Mouse (Mus musculus): Measurements from ENCODE around the gene Fmo2. TPM values are rescaled to one million over a fixed set of nuclear protein-coding genes. Genes with fewer than 3 reads are reported as not detected.

The Fmo2 gene
- polyA plus RNA-seq, 1 experiment from 2014 or later: not detected

GRCm38 (mm10) chr1:162932386-162932785 lies 33.9 kb upstream of the Fmo2 start:
- WGBS: 90% methylated on average over 4 of the region's 4 CpGs
- Histone ChIP-seq H3K27ac (ENCODE audit: low read length) (no peak overlapping the region), H3K9me3 (ENCODE audit: control insufficient read depth, low read length) (no peaks in the 10 kb centered on the region), H3K36me3 (ENCODE audit: control insufficient read depth, insufficient read depth) (no peaks in the 10 kb centered on the region), H3K9ac (replicated peaks; ENCODE audit: low read depth, low read length) (no peak overlapping the region), H3K4me1 (replicated peaks; ENCODE audit: control insufficient read depth, insufficient read depth, low read length) (no peaks in the 10 kb centered on the region), H3K27me3 (replicated peaks; ENCODE audit: control insufficient read depth, insufficient read depth, low read length) (no peaks in the 10 kb centered on the region), H3K4me3 (replicated peaks; ENCODE audit: low read length) (no peak overlapping the region), H3K4me2 (ENCODE audit: low read length) (no peak overlapping the region)
- ATAC-seq: no peak

GRCm38 (mm10) chr1:162931880-162932279 lies 33.4 kb upstream of the Fmo2 start:
- Histone ChIP-seq H3K4me3 (replicated peaks; ENCODE audit: low read length) (no peak overlapping the region), H3K4me2 (ENCODE audit: low read length) (no peak overlapping the region), H3K4me1 (replicated peaks; ENCODE audit: control insufficient read depth, insufficient read depth, low read length) (no peaks in the 10 kb centered on the region), H3K9me3 (ENCODE audit: control insufficient read depth, low read length) (no peaks in the 10 kb centered on the region), H3K36me3 (ENCODE audit: control insufficient read depth, insufficient read depth) (no peaks in the 10 kb centered on the region), H3K27ac (ENCODE audit: low read length) (no peak overlapping the region), H3K9ac (replicated peaks; ENCODE audit: low read depth, low read length) (no peak overlapping the region), H3K27me3 (replicated peaks; ENCODE audit: control insufficient read depth, insufficient read depth, low read length) (no peaks in the 10 kb centered on the region)
- ATAC-seq: no peak
- 84% methylated on average over 5 of the region's 5 CpGs for WGBS

GRCm38 (mm10) chr1:162931310-162931875 lies 32.9 kb upstream of the Fmo2 start:
- Histone ChIP-seq H3K4me2 (ENCODE audit: low read length) (no peak overlapping the region), H3K27ac (ENCODE audit: low read length) (no peak overlapping the region), H3K36me3 (ENCODE audit: control insufficient read depth, insufficient read depth) (no peaks in the 10 kb centered on the region), H3K9me3 (ENCODE audit: control insufficient read depth, low read length) (no peaks in the 10 kb centered on the region), H3K4me3 (replicated peaks; ENCODE audit: low read length) (no peak overlapping the region), H3K9ac (replicated peaks; ENCODE audit: low read depth, low read length) (no peak overlapping the region), H3K4me1 (replicated peaks; ENCODE audit: control insufficient read depth, insufficient read depth, low read length) (no peaks in the 10 kb centered on the region), H3K27me3 (replicated peaks; ENCODE audit: control insufficient read depth, insufficient read depth, low read length) (no peaks in the 10 kb centered on the region)
- WGBS: 86% methylated on average over 4 of the region's 4 CpGs
- ATAC-seq: no peak

- ATAC-seq: no peak
- 66% methylated on average over 2 of the region's 2 CpGs for WGBS
- H3K9me3 ChIP-seq (ENCODE audit: control insufficient read depth, low read length): no peaks in the 10 kb centered on the region
Observed at GRCm38 (mm10) chr1:162930631-162931030, 32.1 kb upstream of the Fmo2 start.

GRCm38 (mm10) chr1:162929146-162929545 lies 30.6 kb upstream of the Fmo2 start:
- Histone ChIP-seq H3K9ac (replicated peaks; ENCODE audit: low read depth, low read length) (no peak overlapping the region), H3K27ac (ENCODE audit: low read length) (no peak overlapping the region), H3K27me3 (replicated peaks; ENCODE audit: control insufficient read depth, insufficient read depth, low read length) (no peaks in the 10 kb centered on the region), H3K4me2 (ENCODE audit: low read length) (no peak overlapping the region), H3K4me3 (replicated peaks; ENCODE audit: low read length) (no peak overlapping the region), H3K4me1 (replicated peaks; ENCODE audit: control insufficient read depth, insufficient read depth, low read length) (no peaks in the 10 kb centered on the region), H3K36me3 (ENCODE audit: control insufficient read depth, insufficient read depth) (no peaks in the 10 kb centered on the region), H3K9me3 (ENCODE audit: control insufficient read depth, low read length) (no peaks in the 10 kb centered on the region)
- ATAC-seq: no peak
- WGBS: 88% methylated on average over 3 of the region's 3 CpGs

More at GRCm38 (mm10) chr1:162930631-162931030, 32.1 kb upstream of the Fmo2 start:
- no peaks in the 10 kb centered on the region for H3K4me1 ChIP-seq (replicated peaks; ENCODE audit: control insufficient read depth, insufficient read depth, low read length)
- no peak overlapping the region for H3K27ac ChIP-seq (ENCODE audit: low read length)
- no peaks in the 10 kb centered on the region for H3K27me3 ChIP-seq (replicated peaks; ENCODE audit: control insufficient read depth, insufficient read depth, low read length)
- H3K9ac ChIP-seq (replicated peaks; ENCODE audit: low read depth, low read length): no peak overlapping the region
- H3K4me3 ChIP-seq (replicated peaks; ENCODE audit: low read length): no peak overlapping the region
- H3K4me2 ChIP-seq (ENCODE audit: low read length): no peak overlapping the region
- H3K36me3 ChIP-seq (ENCODE audit: control insufficient read depth, insufficient read depth): no peaks in the 10 kb centered on the region

GRCm38 (mm10) chr1:162925121-162925520 lies 26.6 kb upstream of the Fmo2 start:
- no peaks in the 10 kb centered on the region for H3K4me1 ChIP-seq (replicated peaks; ENCODE audit: control insufficient read depth, insufficient read depth, low read length)
- H3K9ac ChIP-seq (replicated peaks; ENCODE audit: low read depth, low read length): no peak overlapping the region
- H3K9me3 ChIP-seq (ENCODE audit: control insufficient read depth, low read length): no peaks in the 10 kb centered on the region
- 90% methylated on average over 1 of the region's 1 CpGs for WGBS
- no peaks in the 10 kb centered on the region for H3K27me3 ChIP-seq (replicated peaks; ENCODE audit: control insufficient read depth, insufficient read depth, low read length)
- no peak overlapping the region for H3K4me2 ChIP-seq (ENCODE audit: low read length)
- no peak overlapping the region for H3K27ac ChIP-seq (ENCODE audit: low read length)
- no peak overlapping the region for H3K4me3 ChIP-seq (replicated peaks; ENCODE audit: low read length)
- no peaks in the 10 kb centered on the region for H3K36me3 ChIP-seq (ENCODE audit: control insufficient read depth, insufficient read depth)
- ATAC-seq: no peak

GRCm38 (mm10) chr1:162916661-162917060 lies 18.1 kb upstream of the Fmo2 start:
- Histone ChIP-seq H3K4me3 (replicated peaks; ENCODE audit: low read length) (no peak overlapping the region), H3K4me2 (ENCODE audit: low read length) (no peak overlapping the region), H3K27me3 (replicated peaks; ENCODE audit: control insufficient read depth, insufficient read depth, low read length) (no peaks in the 10 kb centered on the region), H3K27ac (ENCODE audit: low read length) (no peak overlapping the region), H3K9ac (replicated peaks; ENCODE audit: low read depth, low read length) (no peak overlapping the region), H3K4me1 (replicated peaks; ENCODE audit: control insufficient read depth, insufficient read depth, low read length) (no peaks in the 10 kb centered on the region), H3K36me3 (ENCODE audit: control insufficient read depth, insufficient read depth) (no peaks in the 10 kb centered on the region), H3K9me3 (ENCODE audit: control insufficient read depth, low read length) (no peaks in the 10 kb centered on the region)
- 83% methylated on average over 8 of the region's 8 CpGs for WGBS
- no peak for ATAC-seq

- Histone ChIP-seq H3K9me3 (ENCODE audit: control insufficient read depth, low read length) (no peaks in the 10 kb centered on the region), H3K4me1 (replicated peaks; ENCODE audit: control insufficient read depth, insufficient read depth, low read length) (no peaks in the 10 kb centered on the region), H3K4me3 (replicated peaks; ENCODE audit: low read length) (no peak overlapping the region), H3K4me2 (ENCODE audit: low read length) (no peak overlapping the region), H3K27me3 (replicated peaks; ENCODE audit: control insufficient read depth, insufficient read depth, low read length) (no peaks in the 10 kb centered on the region), H3K9ac (replicated peaks; ENCODE audit: low read depth, low read length) (no peak overlapping the region), H3K36me3 (ENCODE audit: control insufficient read depth, insufficient read depth) (no peaks in the 10 kb centered on the region), H3K27ac (ENCODE audit: low read length) (no peak overlapping the region)
- ATAC-seq: no peak
- WGBS: 90% methylated on average over 4 of the region's 4 CpGs
Observed at GRCm38 (mm10) chr1:162914932-162915556, 16.5 kb upstream of the Fmo2 start.

GRCm38 (mm10) chr1:162912085-162912484 lies 13.6 kb upstream of the Fmo2 start:
- no peak overlapping the region for H3K4me3 ChIP-seq (replicated peaks; ENCODE audit: low read length)
- H3K4me2 ChIP-seq (ENCODE audit: low read length): no peak overlapping the region
- no peaks in the 10 kb centered on the region for H3K9me3 ChIP-seq (ENCODE audit: control insufficient read depth, low read length)
- no peaks in the 10 kb centered on the region for H3K27me3 ChIP-seq (replicated peaks; ENCODE audit: control insufficient read depth, insufficient read depth, low read length)
- no peak overlapping the region for H3K27ac ChIP-seq (ENCODE audit: low read length)
- no peaks in the 10 kb centered on the region for H3K36me3 ChIP-seq (ENCODE audit: control insufficient read depth, insufficient read depth)
- no peaks in the 10 kb centered on the region for H3K4me1 ChIP-seq (replicated peaks; ENCODE audit: control insufficient read depth, insufficient read depth, low read length)
- no peak overlapping the region for H3K9ac ChIP-seq (replicated peaks; ENCODE audit: low read depth, low read length)
- no peak for ATAC-seq

GRCm38 (mm10) chr1:162901879-162902278 lies 3.4 kb upstream of the Fmo2 start:
- H3K4me1 ChIP-seq (replicated peaks; ENCODE audit: control insufficient read depth, insufficient read depth, low read length): no peaks in the 10 kb centered on the region
- no peaks in the 10 kb centered on the region for H3K9me3 ChIP-seq (ENCODE audit: control insufficient read depth, low read length)
- H3K36me3 ChIP-seq (ENCODE audit: control insufficient read depth, insufficient read depth): no peaks in the 10 kb centered on the region
- H3K27ac ChIP-seq (ENCODE audit: low read length): no peak overlapping the region
- no peak overlapping the region for H3K9ac ChIP-seq (replicated peaks; ENCODE audit: low read depth, low read length)
- WGBS: 32% methylated on average over 4 of the region's 4 CpGs
- H3K4me2 ChIP-seq (ENCODE audit: low read length): no peak overlapping the region
- peak; percentile 79 for ATAC-seq
- H3K27me3 ChIP-seq (replicated peaks; ENCODE audit: control insufficient read depth, insufficient read depth, low read length): no peaks in the 10 kb centered on the region
- no peak overlapping the region for H3K4me3 ChIP-seq (replicated peaks; ENCODE audit: low read length)
